Mouse (Mus musculus): Measurements from ENCODE around the gene Tenm3.

DNA sequence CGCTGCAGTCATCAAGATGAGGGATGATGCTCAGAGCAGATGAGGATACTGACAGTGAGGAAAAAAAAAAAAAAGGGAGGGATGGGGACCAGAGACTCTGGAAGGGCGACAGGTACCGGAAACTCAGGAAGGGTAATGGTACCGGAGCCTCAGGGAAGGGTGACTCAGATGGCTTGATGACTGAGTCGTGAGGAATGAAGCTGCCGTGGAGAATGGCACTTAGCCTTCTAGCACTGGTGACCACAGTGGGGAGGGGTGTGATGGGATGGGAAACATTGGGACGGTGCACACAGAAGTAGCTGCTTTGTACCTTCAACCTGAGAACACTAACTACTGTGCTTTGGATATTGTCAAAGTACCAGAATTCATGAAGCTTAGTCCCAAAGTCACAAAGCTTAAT lies 18.1 kb downstream of the Tenm3 start:
- TF ChIP-seq EP300 (IDR thresholded peaks at IDR 0.05; ENCODE audit: low read depth): no peak
- TF ChIP-seq CTCF (IDR thresholded peaks at IDR 0.05; ENCODE audit: low read depth): no peak
